Mouse (Mus musculus): ENCODE measurements around the gene Nphp1.

DNA sequence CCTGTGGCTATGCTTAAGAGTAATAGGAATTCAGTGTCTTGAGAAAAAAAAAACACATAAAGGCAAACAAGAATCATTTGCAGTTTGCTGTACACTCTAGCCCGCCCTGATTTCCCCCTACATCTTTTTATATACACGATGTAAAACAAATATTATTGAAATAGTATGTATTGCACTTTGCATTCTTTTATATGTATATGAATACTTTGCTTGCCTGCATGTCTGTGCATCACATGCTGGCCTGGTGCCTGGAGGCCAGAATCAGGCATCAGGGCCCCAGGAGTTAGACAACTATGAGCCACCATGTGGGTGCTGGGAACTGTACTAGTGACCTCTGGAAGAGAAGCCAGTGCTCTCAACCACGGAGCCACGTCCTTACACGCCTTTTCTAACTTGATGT, 1.5 kb downstream of the Nphp1 start:
- no peak for TF ChIP-seq CTCF (conservative IDR thresholded peaks at IDR 0.05; ENCODE audit: insufficient read depth, insufficient read length, low read depth, low read length)
- TF ChIP-seq POLR2A (IDR thresholded peaks at IDR 0.05; ENCODE audit: low read depth, low read length) = no peak

All from kidney, adult 2 months (tissue).